Mouse (Mus musculus): ENCODE results near the gene Fndc9. TPM values are rescaled to one million over a fixed set of nuclear protein-coding genes. Genes with fewer than 3 reads are reported as not detected.

Gene Fndc9
- polyA plus RNA-seq, 1 experiment from 2014 or later, result 0.47 TPM

- TF ChIP-seq CTCF (IDR thresholded peaks at IDR 0.05), result no peak
- ChIA-PET POLR2A (interaction anchor here (1.5 kb wide), 1 partner anchor 17 kb away, joined by 4 read pairs; no protein-coding TSS in a partner anchor), CTCF (interaction anchor here (1.2 to 2.4 kb wide), 4 partner anchors 14 to 47 kb away, joined by 4 to 10 read pairs (median 4); no protein-coding TSS in a partner anchor)
- in situ Hi-C loops (cut with MboI; ENCODE audit: low pct_unique_long_range_greater_than_20kb), result no loop called here
- no peaks in the 10 kb centered on the region for H3K27me3 ChIP-seq
- no peak for ATAC-seq
- no peak for DNase-seq (ENCODE audit: low read depth, low spot score)
These were observed 5.1 kb upstream of the Fndc9 start for GRCm38 (mm10) chr11:46230184-46230583.

- TF ChIP-seq CTCF (IDR thresholded peaks at IDR 0.05), result no peak
- in situ Hi-C loops (cut with MboI; ENCODE audit: low pct_unique_long_range_greater_than_20kb), result no loop called here
- DNase-seq (ENCODE audit: low read depth, low spot score) (no peak), ATAC-seq (no peak)
- POLR2A ChIA-PET, result interaction anchor here (0.6 kb wide), 1 partner anchor 288 kb away, joined by 3 read pairs; the partner anchor contains the start of gene Lsm11
- H3K27me3 ChIP-seq, result no peaks in the 10 kb centered on the region
- CTCF ChIA-PET, result interaction anchor here (0.7 to 1.0 kb wide), 2 partner anchors 19 to 42 kb away, joined by 3 read pairs; no protein-coding TSS in a partner anchor
These were observed 2.5 kb upstream of the Fndc9 start for GRCm38 (mm10) chr11:46232803-46233202.

GRCm38 (mm10) chr11:46233966-46234365 is 1.4 kb upstream of the Fndc9 start:
- ChIA-PET POLR2A (interaction anchor here (0.7 kb wide), 1 partner anchor 8 kb away, joined by 3 read pairs; no protein-coding TSS in a partner anchor), CTCF (interaction anchor here (5.8 kb wide), 1 partner anchor 14 kb away, joined by 39 read pairs; no protein-coding TSS in a partner anchor)
- TF ChIP-seq CTCF (IDR thresholded peaks at IDR 0.05), result no peak
- no peaks in the 10 kb centered on the region for H3K27me3 ChIP-seq
- in situ Hi-C loops (cut with MboI; ENCODE audit: low pct_unique_long_range_greater_than_20kb), result no loop called here
- ATAC-seq, result no peak
- no peak for DNase-seq (ENCODE audit: low read depth, low spot score)

GRCm38 (mm10) chr11:46236976-46237375 is 1.6 kb downstream of the Fndc9 start:
- ChIA-PET POLR2A (interaction anchor here (0.6 to 1.5 kb wide), 5 partner anchors 8 to 131 kb away, joined by 3 to 5 read pairs (median 5); no protein-coding TSS in a partner anchor), CTCF (interaction anchor here (0.6 to 5.8 kb wide), 14 partner anchors 8 to 310 kb away, joined by 3 to 39 read pairs (median 4); no protein-coding TSS in a partner anchor)
- TF ChIP-seq CTCF (IDR thresholded peaks at IDR 0.05), result no peak
- ATAC-seq, result no peak
- in situ Hi-C loops (cut with MboI; ENCODE audit: low pct_unique_long_range_greater_than_20kb), result no loop called here
- no peaks in the 10 kb centered on the region for H3K27me3 ChIP-seq
- no peak for DNase-seq (ENCODE audit: low read depth, low spot score)

- POLR2A ChIA-PET, result no interaction called here
- no peak for DNase-seq (ENCODE audit: low read depth, low spot score)
- CTCF ChIA-PET, result interaction anchor here (1.7 to 2.5 kb wide), 2 partner anchors 10 to 23 kb away, joined by 3 to 10 read pairs; no protein-coding TSS in a partner anchor
- H3K27me3 ChIP-seq, result no peaks in the 10 kb centered on the region
- TF ChIP-seq CTCF (IDR thresholded peaks at IDR 0.05), result no peak
- in situ Hi-C loops (cut with MboI; ENCODE audit: low pct_unique_long_range_greater_than_20kb), result no loop called here
- ATAC-seq, result no peak
These were observed 5.9 kb downstream of the Fndc9 start for GRCm38 (mm10) chr11:46241150-46241673.

- ATAC-seq, result no peak
These were observed 6.7 kb downstream of the Fndc9 start for GRCm38 (mm10) chr11:46241985-46242384.

GRCm38 (mm10) chr11:46244731-46245604 is 9.6 kb downstream of the Fndc9 start:
- DNase-seq (ENCODE audit: low read depth, low spot score) (no peak), ATAC-seq (no peak)
- in situ Hi-C loops (cut with MboI; ENCODE audit: low pct_unique_long_range_greater_than_20kb), result no loop called here
- ChIA-PET POLR2A (interaction anchor here (0.6 to 1.4 kb wide), 3 partner anchors 8 to 157 kb away, joined by 3 to 5 read pairs (median 3); no protein-coding TSS in a partner anchor), CTCF (interaction anchor here (1.0 to 1.8 kb wide), 4 partner anchors 8 to 28 kb away, joined by 3 to 5 read pairs (median 4); no protein-coding TSS in a partner anchor)
- no peaks in the 10 kb centered on the region for H3K27me3 ChIP-seq
- TF ChIP-seq CTCF (IDR thresholded peaks at IDR 0.05), result no peak

More at GRCm38 (mm10) chr11:46241985-46242384, 6.7 kb downstream of the Fndc9 start:
- POLR2A ChIA-PET, result no interaction called here
- no peaks in the 10 kb centered on the region for H3K27me3 ChIP-seq
- no peak for DNase-seq (ENCODE audit: low read depth, low spot score)
- in situ Hi-C loops (cut with MboI; ENCODE audit: low pct_unique_long_range_greater_than_20kb), result no loop called here
- TF ChIP-seq CTCF (IDR thresholded peaks at IDR 0.05), result no peak
- CTCF ChIA-PET, result interaction anchor here (1.7 to 2.5 kb wide), 2 partner anchors 10 to 24 kb away, joined by 3 to 10 read pairs; no protein-coding TSS in a partner anchor

- H3K27me3 ChIP-seq, result no peaks in the 10 kb centered on the region
- DNase-seq (ENCODE audit: low read depth, low spot score) (peak; percentile 59), ATAC-seq (peak; percentile 92)
- TF ChIP-seq CTCF (IDR thresholded peaks at IDR 0.05), result no peak
- POLR2A ChIA-PET, result interaction anchor here (1.4 kb wide), 1 partner anchor 21 kb away, joined by 3 read pairs; no protein-coding TSS in a partner anchor
- in situ Hi-C loops (cut with MboI; ENCODE audit: low pct_unique_long_range_greater_than_20kb), result no loop called here
- CTCF ChIA-PET, result interaction anchor here (1.0 to 4.1 kb wide), 4 partner anchors 9 to 29 kb away, joined by 5 to 39 read pairs (median 5); partner anchors contain the start of gene Fndc9
These were observed 10.6 kb downstream of the Fndc9 start for GRCm38 (mm10) chr11:46245926-46246325.

GRCm38 (mm10) chr11:46246393-46246792 is 11.1 kb downstream of the Fndc9 start:
- DNase-seq (ENCODE audit: low read depth, low spot score) (no peak), ATAC-seq (peak; percentile 77)
- CTCF ChIA-PET, result interaction anchor here (0.6 to 4.1 kb wide), 4 partner anchors 10 to 29 kb away, joined by 3 to 39 read pairs (median 5); partner anchors contain the start of gene Fndc9
- no peak for TF ChIP-seq CTCF (IDR thresholded peaks at IDR 0.05)
- POLR2A ChIA-PET, result interaction anchor here (1.4 to 1.6 kb wide), 2 partner anchors 17 to 22 kb away, joined by 3 to 4 read pairs; no protein-coding TSS in a partner anchor
- H3K27me3 ChIP-seq, result no peaks in the 10 kb centered on the region
- in situ Hi-C loops (cut with MboI; ENCODE audit: low pct_unique_long_range_greater_than_20kb), result no loop called here

GRCm38 (mm10) chr11:46248352-46248751 is 13.0 kb downstream of the Fndc9 start:
- no peak for TF ChIP-seq CTCF (IDR thresholded peaks at IDR 0.05)
- ATAC-seq, result no peak
- CTCF ChIA-PET, result interaction anchor here (1.6 to 4.1 kb wide), 5 partner anchors 10 to 183 kb away, joined by 4 to 39 read pairs (median 4); partner anchors contain the start of gene Fndc9
- in situ Hi-C loops (cut with MboI; ENCODE audit: low pct_unique_long_range_greater_than_20kb), result no loop called here
- no peaks in the 10 kb centered on the region for H3K27me3 ChIP-seq
- POLR2A ChIA-PET, result no interaction called here
- no peak for DNase-seq (ENCODE audit: low read depth, low spot score)

Measured in Patski (cell line).